Mouse (Mus musculus): ENCODE measurements at regions not wholly inside any gene's neighbourhood (a gene's known extent, or its start where the extent isn't known, plus 50 kb on each side); places are given as distances from the start of the nearest gene placed in this dataset.
"Not testable (repeated sequence)": the region's sequence is repeated elsewhere in the genome, so short reads cannot be mapped to it uniquely, and the experiment has no call there.

- H3K27me3 ChIP-seq (ENCODE audit: control insufficient read depth, insufficient read depth, low read length) = no peaks in the 10 kb centered on the region
- no peak for DNase-seq (ENCODE audit: low spot score)
- H3K9ac ChIP-seq (replicated peaks; ENCODE audit: low read depth, low read length) = no peak overlapping the region
- no peaks in the 10 kb centered on the region for H3K9me3 ChIP-seq (replicated peaks; ENCODE audit: control insufficient read depth, low read length)
- no peaks in the 10 kb centered on the region for H3K4me1 ChIP-seq (ENCODE audit: control insufficient read depth, insufficient read depth)
- 91% methylated on average over 1 of the region's 1 CpGs for WGBS
- TF ChIP-seq EP300 (IDR thresholded peaks at IDR 0.05; ENCODE audit: low read depth) (no peak), CTCF (IDR thresholded peaks at IDR 0.05; ENCODE audit: low read depth) (no peak)
- ATAC-seq (ENCODE audit: insufficient read depth, low read depth) = no peak
- H3K4me3 ChIP-seq (ENCODE audit: low read depth, low read length) = no peak overlapping the region
- H3K4me2 ChIP-seq (ENCODE audit: low read depth, low read length) = no peak overlapping the region
- no peak overlapping the region for H3K27ac ChIP-seq (ENCODE audit: low read depth)
- no peaks in the 10 kb centered on the region for H3K36me3 ChIP-seq (replicated peaks; ENCODE audit: control insufficient read depth, insufficient read depth, low read length)
These were observed 91.1 kb upstream of the Gap43 start for GRCm38 (mm10) chr16:42431529-42431928.

- ATAC-seq (ENCODE audit: insufficient read depth, low read depth) = no peak
These were observed 76.2 kb upstream of the Gap43 start for GRCm38 (mm10) chr16:42416673-42417072.

GRCm38 (mm10) chr16:42412031-42412430, 71.6 kb upstream of the Gap43 start:
- H3K4me1 ChIP-seq (ENCODE audit: control insufficient read depth, insufficient read depth); H3K4me2 ChIP-seq (ENCODE audit: low read depth, low read length); H3K36me3 ChIP-seq (replicated peaks; ENCODE audit: control insufficient read depth, insufficient read depth, low read length); H3K9ac ChIP-seq (replicated peaks; ENCODE audit: low read depth, low read length); H3K27ac ChIP-seq (ENCODE audit: low read depth); H3K9me3 ChIP-seq (replicated peaks; ENCODE audit: control insufficient read depth, low read length); H3K4me3 ChIP-seq (ENCODE audit: low read depth, low read length); H3K27me3 ChIP-seq (ENCODE audit: control insufficient read depth, insufficient read depth, low read length); DNase-seq (ENCODE audit: low spot score); ATAC-seq (ENCODE audit: insufficient read depth, low read depth): not testable (repeated sequence)

More at GRCm38 (mm10) chr16:42416673-42417072, 76.2 kb upstream of the Gap43 start:
- Histone ChIP-seq H3K27me3 (ENCODE audit: control insufficient read depth, insufficient read depth, low read length) (no peaks in the 10 kb centered on the region), H3K27ac (ENCODE audit: low read depth) (no peak overlapping the region), H3K4me3 (ENCODE audit: low read depth, low read length) (no peak overlapping the region), H3K9me3 (replicated peaks; ENCODE audit: control insufficient read depth, low read length) (no peaks in the 10 kb centered on the region), H3K4me1 (ENCODE audit: control insufficient read depth, insufficient read depth) (no peaks in the 10 kb centered on the region), H3K36me3 (replicated peaks; ENCODE audit: control insufficient read depth, insufficient read depth, low read length) (no peaks in the 10 kb centered on the region), H3K4me2 (ENCODE audit: low read depth, low read length) (no peak overlapping the region), H3K9ac (replicated peaks; ENCODE audit: low read depth, low read length) (no peak overlapping the region)
- no peak for TF ChIP-seq CTCF (IDR thresholded peaks at IDR 0.05; ENCODE audit: low read depth)
- no peak for TF ChIP-seq EP300 (IDR thresholded peaks at IDR 0.05; ENCODE audit: low read depth)
- WGBS = 80% methylated on average over 4 of the region's 4 CpGs
- DNase-seq (ENCODE audit: low spot score) = no peak

- no peak overlapping the region for H3K9ac ChIP-seq (replicated peaks; ENCODE audit: low read depth, low read length)
These were observed 56.1 kb upstream of the Gap43 start for GRCm38 (mm10) chr16:42396596-42396995.

More at GRCm38 (mm10) chr16:42396596-42396995, 56.1 kb upstream of the Gap43 start:
- TF ChIP-seq CTCF (IDR thresholded peaks at IDR 0.05; ENCODE audit: low read depth) (no peak), EP300 (IDR thresholded peaks at IDR 0.05; ENCODE audit: low read depth) (no peak)
- Histone ChIP-seq H3K27me3 (ENCODE audit: control insufficient read depth, insufficient read depth, low read length) (no peaks in the 10 kb centered on the region), H3K4me2 (ENCODE audit: low read depth, low read length) (no peak overlapping the region), H3K4me3 (ENCODE audit: low read depth, low read length) (no peak overlapping the region), H3K9me3 (replicated peaks; ENCODE audit: control insufficient read depth, low read length) (no peaks in the 10 kb centered on the region), H3K4me1 (ENCODE audit: control insufficient read depth, insufficient read depth) (no peaks in the 10 kb centered on the region), H3K27ac (ENCODE audit: low read depth) (no peak overlapping the region), H3K36me3 (replicated peaks; ENCODE audit: control insufficient read depth, insufficient read depth, low read length) (no peaks in the 10 kb centered on the region)
- WGBS = 69% methylated on average over 1 of the region's 1 CpGs
- ATAC-seq (ENCODE audit: insufficient read depth, low read depth) (no peak), DNase-seq (ENCODE audit: low spot score) (no peak)

All from heart, postnatal 0 days (tissue).